Mouse (Mus musculus) urinary bladder, adult 18-20 months (tissue): Measurements from ENCODE around the gene Atp1a1.
A peak's percentile ranks its signal among the peaks of the same experiment; 100 is the strongest.

ENCODE experiments used
- DNase-seq, 2 experiments: peaks; one replicate each; pipeline ENCODE4 v3.0.0; 2022; ENCODE audit warnings: low spot score in 2 of 2, mixed read lengths in 2 of 2

Gene Atp1a1

DNA sequence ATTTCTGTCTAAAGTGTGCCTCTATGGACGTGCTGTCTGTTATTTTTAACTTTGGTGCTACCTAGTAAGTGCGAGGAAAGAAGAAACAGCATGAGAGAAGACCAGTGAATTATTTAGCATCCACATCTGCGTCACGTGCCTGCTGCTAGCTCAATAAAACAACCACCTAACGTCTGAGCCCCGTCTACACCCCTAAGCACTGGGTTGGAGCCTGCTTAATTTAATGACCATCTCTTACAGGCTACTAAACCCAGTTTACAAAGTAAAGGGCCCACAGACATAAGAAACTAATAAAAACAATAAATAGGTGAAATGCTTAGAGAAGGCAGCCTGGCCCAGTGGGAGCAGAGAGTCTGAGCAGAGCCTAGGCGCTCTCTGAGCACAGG is 11.2 kb downstream of the Atp1a1 start:
- DNase-seq, result no peak

DNA sequence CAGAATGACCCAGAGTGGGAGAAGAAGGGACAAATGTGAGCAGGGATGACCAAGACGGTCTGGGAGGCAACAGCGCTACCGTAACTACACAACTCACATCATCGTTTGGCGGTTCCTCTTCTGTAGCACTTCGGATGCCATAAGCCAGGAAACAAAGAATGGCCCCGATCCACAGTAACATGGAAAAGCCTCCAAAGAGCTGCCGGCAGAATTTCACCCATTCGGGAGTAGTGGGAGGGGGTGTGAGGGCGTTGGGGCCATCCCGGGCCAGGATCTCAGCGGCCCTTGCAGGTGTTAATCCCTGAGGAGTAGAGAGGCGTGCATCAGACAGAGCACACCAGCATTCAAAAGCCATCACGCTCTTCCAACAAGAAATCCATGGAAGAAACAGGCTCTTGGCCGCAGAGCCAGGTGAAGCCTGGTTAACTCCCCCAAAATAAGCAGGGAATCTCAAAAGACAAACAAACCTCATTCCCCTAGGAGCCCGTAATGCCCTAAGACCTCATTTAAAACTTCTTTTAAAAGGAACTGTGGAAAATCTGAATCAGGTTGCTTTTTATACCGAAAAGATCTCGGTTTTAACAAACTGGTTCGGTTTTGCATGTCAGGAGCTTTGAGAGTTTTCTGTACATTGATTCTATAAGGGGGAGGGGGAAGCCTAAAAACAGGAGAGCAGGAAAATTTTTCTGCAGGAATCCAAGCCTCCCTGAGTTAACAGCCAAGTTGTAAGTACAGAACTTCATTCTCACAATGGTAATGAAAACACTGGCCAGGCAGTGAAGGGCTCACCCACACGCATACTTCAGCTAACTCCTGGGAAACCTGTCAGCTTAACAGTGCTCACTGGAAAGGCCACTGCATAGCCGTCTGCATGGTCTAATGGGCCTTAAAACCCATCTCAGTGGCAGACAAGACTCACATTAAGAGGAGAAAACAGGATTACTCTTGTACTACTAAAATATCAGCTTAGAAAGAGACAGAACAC is 11.9 kb downstream of the Atp1a1 start:
- no peak for DNase-seq

DNA sequence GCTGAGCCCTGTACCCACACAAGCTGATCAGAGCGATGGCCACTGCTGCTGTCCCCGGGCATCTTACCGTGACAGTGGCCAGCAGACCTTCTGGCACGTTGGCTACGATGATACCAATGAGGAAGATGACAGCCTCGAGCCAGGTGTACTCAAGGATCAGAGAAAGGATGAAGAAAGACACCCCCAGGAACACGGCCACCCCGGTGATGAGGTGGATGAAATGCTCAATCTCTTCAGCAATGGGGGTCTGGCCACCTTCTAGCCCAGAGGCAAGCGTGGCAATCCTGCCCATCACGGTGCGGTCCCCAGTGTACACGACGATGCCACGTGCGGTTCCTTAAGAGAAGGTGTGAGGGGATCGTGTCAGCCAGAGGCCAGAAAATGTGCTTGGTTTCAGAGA is 14.1 kb downstream of the Atp1a1 start:
- DNase-seq, result no peak

DNA sequence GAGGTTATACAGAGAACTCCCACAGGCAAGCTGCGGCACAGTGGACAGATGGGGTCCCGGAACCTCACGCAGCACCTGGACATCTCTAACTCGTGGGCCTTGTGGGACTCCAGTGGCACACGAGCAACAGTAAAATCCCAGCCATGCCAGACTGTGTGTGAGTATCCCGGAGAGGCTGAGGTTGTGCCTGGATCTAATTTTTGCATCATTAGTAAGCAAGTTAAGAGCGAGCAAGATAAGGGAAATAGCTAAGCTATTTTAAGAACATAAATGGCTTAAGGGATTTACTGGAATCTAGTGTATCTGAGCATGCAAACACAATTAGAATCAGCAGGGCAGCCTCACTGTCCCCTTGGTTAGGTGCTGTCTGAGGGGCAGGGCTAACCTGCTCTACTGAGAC is 16.2 kb downstream of the Atp1a1 start:
- DNase-seq, result no peak

DNA sequence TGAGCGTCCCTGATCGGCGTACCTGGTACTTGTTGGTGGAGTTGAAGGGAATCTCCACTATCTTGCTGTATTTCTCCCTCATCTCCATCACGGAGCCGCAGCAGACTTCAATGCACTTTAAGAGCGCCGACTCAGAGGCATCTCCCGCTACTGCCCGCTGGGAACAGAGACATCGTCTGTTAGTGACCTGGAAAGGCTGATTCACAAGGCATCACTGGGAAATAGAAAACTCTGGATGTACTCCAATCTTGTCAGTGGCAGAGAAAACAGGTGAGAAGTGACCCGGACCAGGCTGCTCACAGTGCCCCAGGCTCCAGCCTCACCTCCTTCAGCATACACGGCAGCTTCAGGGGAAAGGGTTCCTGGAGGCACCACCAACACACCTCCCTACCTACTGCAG is 17.7 kb downstream of the Atp1a1 start:
- no peak for DNase-seq

DNA sequence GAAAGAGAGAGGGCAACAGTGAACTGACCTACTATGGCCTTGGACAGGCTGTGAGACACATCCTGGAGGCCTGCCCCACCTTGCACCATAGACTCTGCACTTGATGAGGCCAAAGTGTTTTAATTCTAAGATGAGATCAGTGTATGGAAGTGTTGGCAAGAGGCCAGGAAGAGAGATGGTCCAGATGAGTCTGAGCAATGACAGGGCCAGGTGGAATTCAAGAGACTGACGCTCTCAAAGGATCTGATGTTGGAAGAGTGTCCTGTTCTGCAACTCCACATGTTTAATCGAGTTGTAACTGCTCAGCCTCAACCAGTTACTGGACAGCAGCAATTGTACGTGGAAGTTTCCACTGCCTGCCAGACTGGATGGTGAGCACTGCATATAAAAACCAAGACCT is 26.4 kb downstream of the Atp1a1 start:
- no peak for DNase-seq

DNA sequence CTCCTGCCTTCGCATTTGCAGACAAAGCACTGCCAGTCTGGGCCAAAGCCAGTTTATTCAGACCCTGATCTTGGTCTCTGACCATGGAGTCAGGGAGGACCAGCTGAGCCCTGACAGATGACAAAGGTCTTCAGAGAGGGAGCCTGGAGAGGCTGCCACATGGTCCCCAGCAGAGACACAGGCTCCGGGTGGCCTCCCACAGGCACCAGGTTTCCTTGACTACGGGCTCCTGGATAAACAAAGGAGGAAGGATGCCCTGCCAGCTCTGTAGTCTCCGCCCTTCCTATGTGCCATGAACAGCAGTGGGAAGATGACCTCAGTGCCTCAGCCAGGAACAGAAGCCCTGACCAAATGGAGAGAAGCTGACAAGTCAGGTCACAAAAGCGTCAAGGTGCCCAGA is 27.1 kb downstream of the Atp1a1 start:
- DNase-seq, result no peak

DNA sequence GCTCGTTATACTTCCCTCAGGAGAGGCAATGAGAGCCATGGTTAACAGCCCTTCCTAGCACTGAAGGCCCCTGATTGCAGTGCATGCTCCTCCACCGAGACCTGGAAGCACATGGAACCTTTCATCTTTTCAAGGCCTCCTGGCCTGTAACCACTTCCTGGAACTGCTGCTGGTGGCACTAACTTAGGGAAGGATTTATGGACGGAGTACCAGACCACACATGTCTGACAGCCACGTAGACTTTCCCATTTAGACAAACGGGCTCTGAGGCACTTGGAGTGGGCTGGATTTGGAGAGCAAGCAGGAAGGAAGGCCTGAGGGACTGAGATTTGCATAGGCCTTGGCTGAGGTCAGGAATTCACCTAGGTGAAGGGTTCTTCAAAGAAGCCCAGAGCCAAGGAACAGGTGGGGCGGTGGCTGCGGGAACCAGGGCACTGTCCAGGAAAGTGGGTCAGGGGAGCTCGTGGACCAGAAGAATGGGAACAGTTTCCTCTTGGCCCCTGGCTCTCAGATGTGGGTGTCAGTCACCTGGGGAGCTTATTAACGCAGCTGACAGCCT is 28.9 kb downstream of the Atp1a1 start:
- DNase-seq, result no peak

DNA sequence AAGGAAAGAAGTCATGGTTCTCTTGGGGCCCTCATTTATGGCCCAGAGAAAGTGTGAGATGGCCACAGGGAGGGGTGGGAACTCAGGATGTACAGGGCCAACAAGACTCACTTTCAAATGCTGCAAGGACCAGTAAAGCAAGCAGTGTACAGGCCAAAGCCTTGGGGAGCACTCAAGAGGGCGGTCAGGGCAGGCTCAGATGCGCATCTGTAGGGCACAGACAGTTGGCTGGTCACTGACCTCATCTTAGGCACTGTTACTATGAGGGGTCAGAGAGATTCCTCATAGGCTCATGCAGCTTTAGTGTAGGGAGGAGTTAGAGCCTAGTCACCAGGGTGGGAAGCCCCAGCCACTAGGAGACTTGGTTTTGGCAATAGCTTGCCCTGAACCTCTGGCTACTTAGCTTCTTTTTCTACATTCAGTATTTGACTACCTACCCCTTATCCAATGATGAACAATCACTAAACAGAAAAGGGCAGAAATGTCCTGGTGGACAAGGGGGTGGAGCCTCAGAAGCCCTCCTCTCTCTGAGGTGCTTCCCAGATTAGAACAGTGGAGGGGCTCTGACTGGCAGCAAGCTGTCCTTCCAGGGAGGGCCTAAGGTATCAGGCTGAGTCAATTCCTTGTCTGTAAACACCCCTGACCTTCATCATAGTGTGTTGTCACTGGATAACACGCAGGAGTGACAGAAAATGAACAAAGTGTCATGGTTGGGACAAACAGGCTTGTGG is 29.9 kb downstream of the Atp1a1 start:
- no peak for DNase-seq

DNA sequence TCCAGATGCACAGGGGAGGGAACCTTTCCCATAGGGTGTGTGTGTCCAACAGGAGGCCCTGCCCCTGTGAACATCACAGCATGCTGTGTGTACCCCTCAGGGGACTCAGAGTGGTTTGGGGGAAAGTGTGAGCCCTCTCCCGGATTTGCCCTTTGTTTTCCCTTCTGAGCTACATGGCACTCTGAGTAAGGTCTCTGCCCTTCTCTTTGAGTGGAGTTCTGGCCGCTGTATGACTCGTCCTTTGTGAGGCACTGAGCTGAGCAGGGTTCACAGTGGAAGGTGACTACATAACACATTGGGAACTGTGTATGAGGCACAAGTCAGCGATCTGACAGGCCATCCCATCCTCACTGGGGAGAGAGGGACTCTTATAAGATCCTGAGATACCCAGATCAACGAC is 31.5 kb downstream of the Atp1a1 start:
- DNase-seq, result no peak

DNA sequence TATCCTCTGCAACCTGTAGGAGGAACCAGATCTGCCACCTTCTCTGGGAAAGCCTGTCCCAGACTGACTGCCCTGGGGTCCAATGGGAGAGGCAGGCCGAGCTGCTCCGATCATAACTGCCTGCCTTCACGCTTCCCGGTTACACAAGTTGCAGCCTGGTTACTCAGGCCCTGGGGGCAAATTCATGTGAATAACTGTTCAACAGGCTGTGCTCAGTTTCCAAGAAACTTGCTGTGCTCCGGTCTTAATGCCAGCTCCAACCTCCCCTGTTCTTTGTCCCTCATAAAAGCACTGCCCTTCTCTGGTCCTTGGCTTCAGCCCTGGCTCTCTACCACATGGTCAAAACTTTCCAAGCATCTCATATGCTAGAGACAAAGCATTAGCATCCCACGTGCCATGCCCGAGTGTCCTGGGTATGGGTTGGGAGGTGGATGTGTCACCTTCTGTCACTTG is 32.3 kb downstream of the Atp1a1 start:
- peak in 1 of 2 experiments; percentile 51 for DNase-seq

DNA sequence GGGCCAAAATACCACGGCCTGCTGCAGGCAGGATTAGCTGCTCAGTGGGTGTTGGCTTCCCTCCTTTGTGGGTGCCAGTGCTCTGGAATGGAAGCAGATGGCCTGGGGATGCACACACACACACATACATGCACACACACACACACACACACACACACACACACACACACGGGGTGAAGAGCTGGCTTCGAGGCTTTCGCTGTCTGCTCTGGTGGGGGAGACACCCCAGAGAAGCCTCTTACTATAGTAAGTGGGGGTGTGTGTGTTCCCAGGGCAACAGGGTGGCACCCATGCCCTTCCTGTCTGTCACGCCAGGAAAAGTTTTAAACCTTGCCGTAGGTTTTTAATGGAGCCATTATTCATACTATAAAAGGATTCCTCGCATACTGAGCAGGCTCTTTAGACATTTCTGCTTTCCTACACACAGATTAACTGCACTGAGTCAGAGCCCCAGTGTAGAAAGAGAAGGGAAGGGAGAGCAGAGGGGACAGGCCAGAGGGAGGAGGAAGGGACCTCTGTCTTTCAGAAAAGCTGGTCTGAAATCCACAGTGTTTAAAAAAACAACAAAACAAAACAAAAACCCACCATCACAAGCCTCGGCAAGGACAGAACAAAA is 32.9 kb downstream of the Atp1a1 start:
- DNase-seq, result no peak

DNA sequence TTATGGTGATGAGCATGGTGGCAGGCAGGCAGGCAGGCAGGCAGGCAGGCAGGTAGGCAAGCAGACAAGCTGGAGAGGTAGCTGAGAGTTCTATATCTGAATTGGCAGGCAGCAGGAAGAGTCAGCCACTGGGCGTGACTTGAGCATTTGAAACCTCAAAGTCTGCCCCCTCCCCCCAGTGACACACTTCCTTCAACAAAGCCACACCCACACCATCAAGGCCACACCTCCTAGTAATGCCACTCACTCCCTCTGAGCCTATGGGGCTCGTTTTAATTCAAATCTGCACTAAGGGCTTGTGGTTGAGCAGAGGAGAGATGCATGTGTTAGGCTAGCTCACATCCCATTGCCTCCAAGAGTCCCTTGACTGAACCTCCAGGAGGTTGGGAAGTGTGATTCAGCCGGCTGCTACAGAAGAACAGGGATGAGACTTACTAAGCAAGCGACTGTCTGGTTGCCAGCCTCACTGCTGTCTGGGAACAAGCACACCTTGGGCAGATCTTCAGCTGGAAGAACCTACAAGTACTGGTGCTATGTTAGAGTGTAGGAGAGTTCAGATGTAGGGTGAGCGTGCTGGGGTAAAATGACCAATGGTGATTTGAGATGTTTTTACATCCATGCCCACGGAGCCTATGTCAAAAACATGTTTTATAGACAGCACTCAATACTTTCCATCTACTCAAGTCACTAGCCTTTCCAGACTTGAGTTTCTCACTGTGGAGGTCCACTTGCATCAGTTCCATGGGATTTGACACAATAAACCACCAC is 33.6 kb downstream of the Atp1a1 start:
- no peak for DNase-seq

DNA sequence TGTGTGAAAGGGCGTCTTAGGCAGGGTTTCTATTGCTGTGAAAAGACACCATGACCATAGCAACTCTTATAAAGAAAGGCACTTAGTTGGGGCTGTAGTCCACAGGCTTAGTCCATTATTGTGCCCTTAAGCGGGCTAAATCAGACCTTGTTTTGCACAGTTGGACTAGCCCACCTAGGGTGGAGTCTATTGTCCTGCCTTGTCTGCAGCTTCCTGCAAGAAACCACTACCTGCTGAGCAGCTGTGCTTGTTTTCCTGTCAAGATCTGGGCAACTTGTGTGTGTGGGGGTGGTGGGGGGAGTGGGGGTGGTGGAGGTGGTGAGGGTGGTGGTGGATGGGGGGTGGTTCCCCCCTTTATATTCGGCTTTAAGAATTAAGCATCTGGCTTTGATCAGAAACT is 34.2 kb downstream of the Atp1a1 start:
- DNase-seq, result no peak

DNA sequence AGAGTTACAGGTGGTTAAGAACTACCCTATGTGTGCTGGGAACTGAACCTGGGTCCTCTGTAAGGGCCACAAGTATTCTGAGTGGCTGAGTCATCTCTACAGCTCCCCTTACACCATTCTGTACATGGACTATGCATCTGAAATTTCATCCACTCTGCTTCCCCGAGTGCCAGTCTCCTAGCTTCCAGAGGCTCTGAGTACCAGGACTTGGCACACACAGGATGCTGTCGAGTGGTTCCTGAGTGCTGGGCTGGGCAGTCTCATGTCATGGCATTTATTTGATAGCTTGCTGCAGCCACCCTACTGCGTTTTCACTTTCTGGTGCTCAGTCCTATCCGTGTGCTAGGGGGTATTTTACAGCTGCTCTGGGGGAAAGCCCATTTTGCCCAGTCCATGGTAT is 35.9 kb downstream of the Atp1a1 start:
- DNase-seq, result no peak

DNA sequence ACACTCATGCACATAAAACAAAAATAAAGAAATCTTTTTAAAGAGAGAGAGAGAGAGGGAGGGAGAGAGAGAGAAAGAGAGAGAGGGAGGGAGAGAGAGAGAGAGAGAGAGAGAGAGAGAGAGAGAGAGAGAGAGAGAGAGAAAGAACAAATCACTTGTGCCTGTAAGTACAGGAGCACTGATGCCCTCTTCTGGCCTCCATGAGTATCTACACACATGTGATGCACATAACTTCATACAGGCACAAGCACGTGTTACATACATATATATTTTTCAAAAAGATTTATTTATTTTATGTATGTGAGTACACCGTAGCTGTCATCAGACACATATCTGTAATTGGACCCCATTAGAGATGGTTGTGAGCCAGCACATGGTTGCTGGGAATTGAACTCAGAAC is 40.5 kb downstream of the Atp1a1 start:
- no peak for DNase-seq

DNA sequence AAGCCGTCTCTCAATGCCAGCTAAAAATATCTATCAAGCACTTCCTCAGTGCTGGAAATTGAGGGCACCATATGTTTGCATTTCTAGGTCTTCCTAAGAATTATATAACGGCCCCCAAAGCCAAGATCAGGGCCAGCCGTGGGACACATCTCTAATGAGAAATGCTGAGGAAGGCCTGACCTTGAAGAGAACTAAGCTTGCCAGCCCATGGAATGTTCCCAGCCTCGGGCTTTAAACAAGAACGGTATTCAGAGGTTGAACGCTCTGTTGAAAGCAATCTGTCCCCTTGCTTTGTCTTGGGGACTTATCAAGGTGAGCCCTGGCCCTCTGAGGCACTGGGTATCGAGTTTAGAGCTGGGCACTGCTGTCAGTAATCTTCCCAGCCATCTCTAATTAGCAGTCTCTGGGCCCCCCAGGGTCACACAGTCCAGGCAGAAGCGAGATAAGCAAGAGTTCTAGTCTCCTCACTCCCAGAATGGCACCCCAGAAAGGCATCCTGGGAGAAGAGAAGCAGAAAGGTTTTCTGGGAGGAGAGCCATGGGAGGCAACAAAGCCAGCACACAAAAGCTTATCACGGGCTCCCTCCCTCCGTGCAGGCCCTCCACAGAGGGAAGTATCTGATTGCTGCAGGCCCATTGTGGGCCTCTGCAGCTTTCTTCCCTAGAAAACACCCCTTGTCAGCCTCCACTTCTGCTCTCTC is 41.8 kb downstream of the Atp1a1 start:
- no peak for DNase-seq

DNA sequence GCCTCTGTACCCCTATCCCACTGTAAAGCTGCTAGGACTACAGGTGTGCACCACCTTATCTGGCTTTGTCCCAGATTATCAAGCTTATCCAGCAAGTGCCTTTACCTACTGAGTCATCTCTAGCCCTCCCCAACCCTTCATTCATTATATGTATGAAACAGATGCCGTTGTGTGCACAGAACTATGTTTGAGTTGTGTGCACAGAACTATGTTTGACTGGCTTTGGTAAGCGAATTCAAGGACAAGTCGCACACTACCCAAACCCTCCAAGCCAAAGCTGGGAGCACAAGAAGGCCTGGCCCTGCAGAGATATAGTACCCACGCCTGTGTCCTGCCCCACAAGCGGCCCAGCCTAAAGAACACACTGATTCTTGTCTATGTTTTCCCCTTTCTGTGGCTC is 42.5 kb downstream of the Atp1a1 start:
- DNase-seq, result no peak

DNA sequence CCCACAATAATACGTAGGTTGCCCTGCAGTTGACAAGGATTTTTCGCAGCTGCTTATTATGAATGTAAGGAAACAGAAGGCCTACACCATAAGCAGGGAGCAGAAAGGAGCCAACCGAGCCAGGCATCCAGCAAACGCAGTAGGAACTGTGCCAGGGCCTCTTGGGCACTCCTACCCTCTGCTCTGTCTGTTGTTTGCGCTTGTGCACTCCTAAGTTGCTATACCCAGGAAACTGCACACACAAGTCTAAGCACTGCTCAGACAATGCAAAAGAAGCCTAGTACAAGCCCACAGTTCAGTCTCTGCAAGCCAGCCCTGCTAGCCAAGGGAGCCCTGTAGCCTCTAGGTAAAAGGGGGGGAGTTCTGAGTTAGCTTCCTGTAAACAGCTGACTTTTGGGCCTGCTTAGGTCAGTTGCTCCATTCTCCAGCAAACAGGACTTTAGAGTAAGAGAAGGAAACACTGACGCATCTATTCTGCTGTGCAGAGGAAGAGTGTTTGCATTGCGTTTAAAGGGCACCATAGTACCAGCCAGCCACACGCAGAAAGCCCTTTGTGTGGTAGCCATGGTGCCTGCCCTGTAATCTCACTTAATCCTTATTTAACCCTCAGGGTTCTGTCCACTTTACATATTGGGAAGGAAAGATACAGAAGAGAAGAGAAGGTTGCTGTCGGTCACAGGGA is 43.5 kb downstream of the Atp1a1 start:
- DNase-seq, result no peak

DNA sequence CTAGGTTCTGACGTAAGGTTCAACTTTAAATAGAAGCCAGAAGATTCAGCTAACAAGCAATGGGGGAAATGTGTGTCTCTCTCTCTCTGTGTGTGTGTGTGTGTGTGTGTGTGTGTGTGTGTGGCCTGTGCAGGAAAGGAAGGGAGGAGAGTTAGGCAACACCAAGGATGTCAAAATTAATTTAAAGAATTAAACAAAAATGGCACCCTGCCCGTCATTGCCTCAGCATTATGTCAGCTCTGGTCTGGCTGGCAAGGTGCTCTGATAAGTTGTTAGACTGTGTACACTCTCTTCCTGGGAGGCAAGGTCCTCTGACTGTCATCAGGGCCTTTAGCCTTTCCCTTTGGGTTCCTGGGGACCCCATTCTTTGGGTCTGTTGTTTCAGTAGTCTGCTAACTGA is 47.8 kb downstream of the Atp1a1 start:
- DNase-seq, result no peak
